Mouse (Mus musculus): ENCODE measurements around the gene Tmem41b.

DNA sequence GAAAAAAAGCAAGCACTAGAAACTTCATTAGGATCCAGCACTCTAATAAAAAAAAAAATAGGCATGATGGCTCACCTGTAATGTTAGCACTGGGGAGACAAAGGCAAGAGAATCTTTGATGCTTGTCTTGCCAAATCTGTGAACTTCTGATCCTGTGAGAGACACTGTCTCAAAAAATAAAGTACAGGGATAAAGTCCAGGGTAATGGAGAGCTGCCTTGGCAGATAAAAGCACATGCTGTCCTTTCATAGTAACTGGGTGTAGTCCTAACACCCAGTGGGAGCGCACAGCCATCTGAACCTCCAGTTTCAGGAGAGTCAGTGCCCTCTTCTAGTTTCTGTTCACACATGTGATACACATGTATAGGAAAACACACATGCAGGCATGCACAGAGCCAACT, 4.6 kb upstream of the Tmem41b start:
- TF ChIP-seq CTCF (IDR thresholded peaks at IDR 0.05; ENCODE audit: borderline replicate concordance, insufficient read depth, low read length): no peak
- no peak for TF ChIP-seq POLR2A (IDR thresholded peaks at IDR 0.05; ENCODE audit: low read depth, low read length)

Data from embryonic fibroblast, embryonic 13.5 days (primary cell).